Mouse (Mus musculus): ENCODE measurements around the gene Gse1.

GRCm38 (mm10) chr8:120425199-120425941 is 197.1 kb downstream of the Gse1 start:
- TF ChIP-seq POLR2AphosphoS2 (IDR thresholded peaks at IDR 0.05; ENCODE audit: insufficient read length, low read depth) (no peak), MYOG (IDR thresholded peaks at IDR 0.05; ENCODE audit: control insufficient read depth in 1 of 3, insufficient read depth in 1 of 3, insufficient read length in 2 of 3, low read depth in 2 of 3) (no peak), POLR2A (IDR thresholded peaks at IDR 0.05; ENCODE audit: insufficient read length, low read depth) (no peak), CEBPB (IDR thresholded peaks at IDR 0.05; ENCODE audit: insufficient read depth, poor library complexity, severe bottlenecking) (no peak), TCF12 (IDR thresholded peaks at IDR 0.05; ENCODE audit: insufficient read depth, poor library complexity, severe bottlenecking) (no peak), MAX (IDR thresholded peaks at IDR 0.05; ENCODE audit: low read depth) (no peak)

Measured in myocyte (in vitro differentiated cells).